9 mouse cellular contexts compared by ENCODE assay signal in genomic region chr19:53389417-53389816, GRCm38 (mm10). TPM values are rescaled to one million over a fixed set of nuclear protein-coding genes. Genes with fewer than 3 reads are reported as not detected.
DNase-seq lines count a peak whose midpoint lies in the region; ATAC-seq and TF ChIP-seq lines count a peak whose summit lies in the region.
"Had no signal": no experiment of that assay in that cellular context is flagged by ENCODE, and none has a peak within 500 bp of the region (broad histone marks: within the 10 kb centered on the region; RNA-seq: fewer than 3 reads in every experiment).

No protein-coding gene starts in this region.

- H3K9ac ChIP-seq in heart, adult 2 months (ENCODE audit: low read depth, low read length): peak overlapping the region; percentile 100
- peak overlapping the region; percentile 83 for H3K9ac ChIP-seq in liver, embryonic 14.5 days (replicated peaks)

- peak overlapping the region; percentile 93 for H3K27ac ChIP-seq in heart, adult 2 months
- peak overlapping the region; percentile 38; the same call in 1 of the 2 replicates for H3K27ac ChIP-seq in thymus, adult 2 months (ENCODE audit: control insufficient read depth, insufficient read depth, low read length)
- peak overlapping the region; percentile 79; the same call in 1 of the 2 replicates for H3K27ac ChIP-seq in liver, embryonic 14.5 days

- H3K4me2 ChIP-seq in liver, embryonic 14.5 days (ENCODE audit: low read depth): peak overlapping the region; percentile 74

- WGBS in heart, adult 2 months: 14% methylated on average over 6 of the region's 6 CpGs
- WGBS in thymus, adult 2 months: 10% methylated on average over 6 of the region's 6 CpGs
- WGBS in liver, embryonic 14.5 days (ENCODE audit: insufficient replicate concordance): 14% methylated on average over 6 of the region's 6 CpGs

- peaks cover 5% of the 10 kb centered on the region for H3K79me2 ChIP-seq in heart, adult 2 months (replicated peaks; ENCODE audit: control insufficient read depth, insufficient read depth, low read length)

- no peak for TF ChIP-seq EP300 in heart, adult 2 months (IDR thresholded peaks at IDR 0.05; ENCODE audit: insufficient read depth, low read depth, low read length)
- TF ChIP-seq EP300 in liver, embryonic 14.5 days (IDR thresholded peaks at IDR 0.05; ENCODE audit: low read depth): no peak

- intact Hi-C loops in heart, adult 2 months (cut with DNase I): no loop called here
- intact Hi-C loops in heart, postnatal 25 days (cut with DNase I): no loop called here

- TF ChIP-seq CTCF in heart, adult 2 months (IDR thresholded peaks at IDR 0.05): no peak
- no peak for TF ChIP-seq CTCF in thymus, adult 2 months (IDR thresholded peaks at IDR 0.05; ENCODE audit: borderline replicate concordance, control insufficient read depth, extremely low read depth, insufficient read depth, low read length, poor library complexity)
- no peak for TF ChIP-seq CTCF in liver, embryonic 14.5 days (IDR thresholded peaks at IDR 0.05; ENCODE audit: low read depth)

- peaks cover 2% of the 10 kb centered on the region for H3K4me1 ChIP-seq in heart, adult 2 months (ENCODE audit: control insufficient read depth, insufficient read depth, low read length)
- H3K4me1 ChIP-seq in thymus, adult 2 months (replicated peaks; ENCODE audit: control insufficient read depth, insufficient read depth, low read length): peaks cover 2% of the 10 kb centered on the region; the same call in 1 of the 2 replicates
- H3K4me1 ChIP-seq in liver, embryonic 14.5 days (replicated peaks; ENCODE audit: control insufficient read depth in 2 of 2, insufficient read depth in 2 of 2, low read length in 1 of 2): peaks cover 9 to 16% of the 10 kb centered on the region in 2 experiments

- ATAC-seq in liver, embryonic 14.5 days (ENCODE audit: insufficient read depth): no peak

- no peak for TF ChIP-seq POLR2A in heart, adult 2 months (IDR thresholded peaks at IDR 0.05; ENCODE audit: insufficient read depth, low read depth, low read length)
- no peak for TF ChIP-seq POLR2A in thymus, adult 2 months (IDR thresholded peaks at IDR 0.05; ENCODE audit: control insufficient read depth, extremely low read depth, insufficient read depth, low read length, poor library complexity)

- H3K4me3 ChIP-seq in heart, adult 2 months: peak overlapping the region; percentile 96
- H3K4me3 ChIP-seq in thymus, adult 2 months (ENCODE audit: control insufficient read depth, insufficient read depth, low read length): peak overlapping the region; percentile 90
- H3K4me3 ChIP-seq in liver, embryonic 14.5 days (ENCODE audit: insufficient read depth in 1 of 2, low read depth in 2 of 2, low read length in 2 of 2): peak overlapping the region; percentile 87 to 96

- H3K27me3 ChIP-seq in heart, adult 2 months (ENCODE audit: control insufficient read depth, insufficient read depth, low read length): no peaks in the 10 kb centered on the region
- H3K27me3 ChIP-seq in thymus, adult 2 months (ENCODE audit: control insufficient read depth, insufficient read depth, low read length): no peaks in the 10 kb centered on the region
- H3K27me3 ChIP-seq in liver, embryonic 14.5 days (ENCODE audit: control insufficient read depth, insufficient read depth, low read length): no peaks in the 10 kb centered on the region

- H3K36me3 ChIP-seq in heart, adult 2 months (ENCODE audit: control insufficient read depth, insufficient read depth, low read length): peaks cover 31% of the 10 kb centered on the region
- H3K36me3 ChIP-seq in thymus, adult 2 months (ENCODE audit: control insufficient read depth, insufficient read depth, low read length): peaks cover 32% of the 10 kb centered on the region
- H3K36me3 ChIP-seq in liver, embryonic 14.5 days (replicated peaks; ENCODE audit: control insufficient read depth, insufficient read depth, low read depth): peaks cover 32% of the 10 kb centered on the region

- DNase-seq in heart, adult 2 months: no peak
- DNase-seq in heart, postnatal 25 days (ENCODE audit: low spot score): no peak
- DNase-seq in thymus, adult 2 months: no peak
- no peak for DNase-seq in thymus, postnatal 25 days
- no peak for DNase-seq in liver, embryonic 14.5 days (ENCODE audit: low read depth in 3 of 3, low spot score in 3 of 3)
- no peak for DNase-seq in right cerebral cortex, adult 2 months (ENCODE audit: low spot score in 2 of 2)
- no peak for DNase-seq in adrenal gland, adult 18-20 months (ENCODE audit: low spot score in 2 of 2)
- no peak for DNase-seq in frontal cortex, postnatal 25 days (ENCODE audit: low spot score in 2 of 2)

- no peaks in the 10 kb centered on the region for H3K9me3 ChIP-seq in liver, embryonic 14.5 days (ENCODE audit: control insufficient read depth, low read length)

RNA-seq across cellular contexts. Expression of gene Smndc1, which starts 1.0 kb away (rescaled TPM):
- 10 to 100 TPM; 32.7 to 35.5 TPM for total RNA-seq in heart, adult 2 months (2021)
- polyA plus RNA-seq in heart, adult 2 months (2012; rRNA removed): 6.2 and 6.3 TPM in 2 replicates
- 10 to 100 TPM; 28.8 to 33.2 TPM for total RNA-seq in heart, postnatal 25 days (2021)
- polyA plus RNA-seq in thymus, adult 2 months (2012; rRNA removed): 6.7 and 6.8 TPM in 2 replicates
- polyA plus RNA-seq in liver, embryonic 14.5 days (2012; rRNA removed): 5.7 and 11.5 TPM in 2 replicates
- 17.4 and 22.1 TPM in 2 replicates for polyA plus RNA-seq in liver, embryonic 14.5 days (2014; fragmentation: Nextera tagmentation; extraction: Ambion mirVana)
- total RNA-seq in adrenal gland, adult 18-20 months (2021): 10 to 100 TPM; 41.5 to 44.2 TPM

RNA-seq across cellular contexts. Expression of gene Gm10197, which starts 17.9 kb away (rescaled TPM):
- not detected for total RNA-seq in heart, adult 2 months (2021)
- not detected in 2 replicates for polyA plus RNA-seq in heart, adult 2 months (2012; rRNA removed)
- total RNA-seq in heart, postnatal 25 days (2021): not detected
- polyA plus RNA-seq in thymus, adult 2 months (2012; rRNA removed): not detected in 2 replicates
- not detected in 2 replicates for polyA plus RNA-seq in liver, embryonic 14.5 days (2012; rRNA removed)
- polyA plus RNA-seq in liver, embryonic 14.5 days (2014; fragmentation: Nextera tagmentation; extraction: Ambion mirVana): 3.0 TPM in 1 of 2 replicates, not detected in the other
- not detected for total RNA-seq in adrenal gland, adult 18-20 months (2021)
- total RNA-seq: left cerebral cortex, postnatal 25 days had no signal

Comparison
In these comparisons a context has a peak if more than half of its experiments do, and no peak if none do; other contexts are left out.
1. H3K27ac ChIP-seq: peak in every context shown above with its lines; median percentile 93 in heart, adult 2 months; 79 in liver, embryonic 14.5 days; 38 in thymus, adult 2 months.